Mouse (Mus musculus) cerebellum, postnatal 25 days (tissue): Measurements from ENCODE around the gene Fam83b.

Experiments
- DNase-seq, 2 experiments: peaks; one replicate each; pipeline ENCODE4 v3.0.0; 2021; ENCODE audit warnings: mixed read lengths in 2 of 2

Fam83b gene

GRCm38 (mm10) chr9:76521640-76522039 is 45.3 kb downstream of the Fam83b start:
- DNase-seq: no peak

GRCm38 (mm10) chr9:76518665-76519064 is 48.3 kb downstream of the Fam83b start:
- no peak for DNase-seq

- DNase-seq: no peak
Measured at GRCm38 (mm10) chr9:76505650-76506049, 61.3 kb downstream of the Fam83b start.

GRCm38 (mm10) chr9:76489737-76490136 is 77.2 kb downstream of the Fam83b start:
- no peak for DNase-seq

- no peak for DNase-seq
Measured at GRCm38 (mm10) chr9:76480088-76480487, 86.8 kb downstream of the Fam83b start.

- no peak for DNase-seq
Measured at GRCm38 (mm10) chr9:76469500-76469899, 97.4 kb downstream of the Fam83b start.

- no peak for DNase-seq
Measured at GRCm38 (mm10) chr9:76461547-76461946, 105.4 kb downstream of the Fam83b start.

- no peak for DNase-seq
Measured at GRCm38 (mm10) chr9:76455703-76456102, 111.2 kb downstream of the Fam83b start.
